Mouse (Mus musculus) MEL (cell line): ENCODE results near the gene Cacnb3. TPM values are rescaled to one million over a fixed set of nuclear protein-coding genes. Genes with fewer than 3 reads are reported as not detected.

Experiments
- DNase-seq: peaks from one replicate; pipeline ENCODE4 v3.0.0; 2011; ENCODE audit warnings: low read depth, low spot score
- H3K27ac ChIP-seq: 2 replicates; pipeline ENCODE4 v1.5.1; 2012; ENCODE audit warnings: low read depth, mild to moderate bottlenecking, control low read depth, low read length, moderate library complexity; ENCODE audit not compliant: control insufficient read depth
- H3K27me3 ChIP-seq, 2 experiments: fragments of 150-350 bp in 1 of 2; sonication (generic) in 1 of 2; 2 replicates each; pipeline ENCODE4 v1.6.1; 2012; ENCODE audit warnings: low read length in 2 of 2, mild to moderate bottlenecking in 2 of 2, improper control_type of control experiment in 1 of 2, moderate library complexity in 1 of 2; ENCODE audit not compliant: insufficient read depth in 2 of 2, control insufficient read depth in 1 of 2
- H3K36me3 ChIP-seq, 2 experiments: 2 replicates each; pipeline ENCODE4 v1.6.1; 2012 to 2014; ENCODE audit warnings: low read length in 2 of 2, improper control_type of control experiment in 1 of 2, inconsistent platforms in 1 of 2, mild to moderate bottlenecking in 1 of 2; ENCODE audit not compliant: insufficient read depth in 2 of 2, control insufficient read depth in 1 of 2
- H3K4me1 ChIP-seq, 2 experiments: fragments of 150-350 bp in 1 of 2; sonication (generic) in 1 of 2; 2 replicates each; pipeline ENCODE4 v1.6.1; 2012; ENCODE audit warnings: low read length in 2 of 2, improper control_type of control experiment in 1 of 2, mild to moderate bottlenecking in 1 of 2; ENCODE audit not compliant: insufficient read depth in 2 of 2, control insufficient read depth in 1 of 2
- H3K4me3 ChIP-seq, 2 experiments: fragments of 150-350 bp in 1 of 2; sonication (generic) in 1 of 2; 2 replicates each; pipeline ENCODE4 v1.5.1; 2012; ENCODE audit warnings: low read depth in 2 of 2, low read length in 2 of 2, mild to moderate bottlenecking in 2 of 2, moderate library complexity in 2 of 2, control low read depth in 1 of 2, improper control_type of control experiment in 1 of 2; ENCODE audit not compliant: control insufficient read depth in 1 of 2, insufficient read depth in 1 of 2
- H3K79me2 ChIP-seq: 2 replicates; pipeline ENCODE4 v1.6.1; 2012; ENCODE audit warnings: mild to moderate bottlenecking, low read length, moderate library complexity; ENCODE audit not compliant: control insufficient read depth, poor library complexity, insufficient read depth
- H3K9ac ChIP-seq: 2 replicates; pipeline ENCODE4 v1.6.1; 2012; ENCODE audit warnings: low read depth, mild to moderate bottlenecking, control low read depth, low read length, moderate library complexity; ENCODE audit not compliant: control insufficient read depth, poor library complexity, severe bottlenecking
- H3K9me3 ChIP-seq: fragments of 150-350 bp; sonication (generic); replicated peaks from 2 replicates; pipeline ENCODE4 v1.6.1; 2012; ENCODE audit warnings: mild to moderate bottlenecking, low read length, improper control_type of control experiment, moderate library complexity; ENCODE audit not compliant: insufficient read depth
- BHLHE40 ChIP-seq: IDR thresholded peaks from 2 replicates; pipeline ENCODE4 v1.6.1; 2012; ENCODE audit warnings: low read depth, mild to moderate bottlenecking, inconsistent platforms, low read length, improper control_type of control experiment, borderline replicate concordance
- CHD1 ChIP-seq: IDR thresholded peaks from 2 replicates; pipeline ENCODE4 v1.6.1; 2012; ENCODE audit warnings: low read depth, mild to moderate bottlenecking, inconsistent platforms, low read length, improper control_type of control experiment
- CTCF ChIP-seq, 3 experiments: IDR thresholded peaks in 2 of 3; conservative IDR thresholded peaks in 1 of 3; 2 replicates each; pipeline ENCODE4 v1.5.1; 2011 to 2012; ENCODE audit warnings: low read length in 3 of 3, low read depth in 2 of 3, mild to moderate bottlenecking in 2 of 3, improper control_type of control experiment in 1 of 3, inconsistent platforms in 1 of 3, mixed read lengths in 1 of 3, moderate library complexity in 1 of 3; ENCODE audit not compliant: control insufficient read depth in 1 of 3, insufficient read depth in 1 of 3, poor library complexity in 1 of 3, severe bottlenecking in 1 of 3
- E2F4 ChIP-seq: IDR thresholded peaks from 2 replicates; pipeline ENCODE4 v1.6.1; 2011; ENCODE audit warnings: low read depth, low read length, improper control_type of control experiment, borderline replicate concordance
- ELF1 ChIP-seq: IDR thresholded peaks from 2 replicates; pipeline ENCODE4 v1.6.1; 2014; ENCODE audit warnings: low read depth, mild to moderate bottlenecking, inconsistent platforms, low read length, improper control_type of control experiment, moderate library complexity
- ETS1 ChIP-seq: IDR thresholded peaks from 2 replicates; pipeline ENCODE4 v1.6.1; 2012; ENCODE audit warnings: low read depth, mild to moderate bottlenecking, inconsistent platforms, low read length, improper control_type of control experiment, moderate library complexity
- GABPA ChIP-seq: IDR thresholded peaks from 2 replicates; pipeline ENCODE4 v1.6.1; 2012; ENCODE audit warnings: low read depth, mild to moderate bottlenecking, inconsistent platforms, low read length, improper control_type of control experiment, moderate library complexity
- GATA1 ChIP-seq: IDR thresholded peaks from 2 replicates; pipeline ENCODE4 v1.6.1; 2011; ENCODE audit warnings: low read depth, low read length, improper control_type of control experiment
- HCFC1 ChIP-seq: IDR thresholded peaks from 2 replicates; pipeline ENCODE4 v1.6.1; 2012; ENCODE audit warnings: low read depth, mild to moderate bottlenecking, inconsistent platforms, low read length, improper control_type of control experiment, moderate library complexity
- JUND ChIP-seq: IDR thresholded peaks from 2 replicates; pipeline ENCODE4 v1.6.1; 2011; ENCODE audit warnings: low read depth, mild to moderate bottlenecking, improper control_type of control experiment, low read length
- KAT2A ChIP-seq: conservative IDR thresholded peaks from 2 replicates; pipeline ENCODE4 v1.6.1; 2012; ENCODE audit warnings: low read depth, low read length, improper control_type of control experiment, inconsistent platforms
- MAFK ChIP-seq: IDR thresholded peaks from 2 replicates; pipeline ENCODE4 v1.6.1; 2011; ENCODE audit warnings: low read depth, mild to moderate bottlenecking, low read length, improper control_type of control experiment, borderline replicate concordance
- MAX ChIP-seq: IDR thresholded peaks from 2 replicates; pipeline ENCODE4 v1.6.1; 2011; ENCODE audit warnings: low read length, improper control_type of control experiment
- MAZ ChIP-seq: IDR thresholded peaks from 2 replicates; pipeline ENCODE4 v1.6.1; 2012; ENCODE audit warnings: low read depth, mild to moderate bottlenecking, inconsistent platforms, low read length, improper control_type of control experiment
- MEF2A ChIP-seq: IDR thresholded peaks from 2 replicates; pipeline ENCODE4 v1.6.1; 2014; ENCODE audit warnings: low read depth, mild to moderate bottlenecking, inconsistent platforms, low read length, improper control_type of control experiment; ENCODE audit not compliant: poor library complexity, insufficient replicate concordance, severe bottlenecking; ENCODE audit errors: extremely low read depth
- MXI1 ChIP-seq: IDR thresholded peaks from 2 replicates; pipeline ENCODE4 v1.6.1; 2011; ENCODE audit warnings: mild to moderate bottlenecking, low read depth, low read length, improper control_type of control experiment
- MYB ChIP-seq: IDR thresholded peaks from 2 replicates; pipeline ENCODE4 v1.6.1; 2011; ENCODE audit warnings: mild to moderate bottlenecking, low read depth, low read length, improper control_type of control experiment
- MYC ChIP-seq: IDR thresholded peaks from 2 replicates; pipeline ENCODE4 v1.6.1; 2011; ENCODE audit warnings: low read depth, mild to moderate bottlenecking, low read length, improper control_type of control experiment, moderate library complexity
- NELFE ChIP-seq: IDR thresholded peaks from 2 replicates; pipeline ENCODE4 v1.6.1; 2011; ENCODE audit warnings: low read depth, low read length, improper control_type of control experiment
- NRF1 ChIP-seq: IDR thresholded peaks from 2 replicates; pipeline ENCODE4 v1.6.1; 2014; ENCODE audit warnings: low read depth, mild to moderate bottlenecking, inconsistent platforms, low read length, improper control_type of control experiment, moderate library complexity; ENCODE audit not compliant: poor library complexity, insufficient read depth, severe bottlenecking
- POLR2A ChIP-seq, 2 experiments: IDR thresholded peaks; 2 replicates each; pipeline ENCODE4 v1.6.1; 2011 to 2012; ENCODE audit warnings: low read length in 2 of 2, mild to moderate bottlenecking in 2 of 2, control low read depth in 1 of 2, improper control_type of control experiment in 1 of 2, low read depth in 1 of 2, moderate library complexity in 1 of 2; ENCODE audit not compliant: control insufficient read depth in 1 of 2, insufficient read depth in 1 of 2, poor library complexity in 1 of 2
- POLR2AphosphoS2 ChIP-seq: IDR thresholded peaks from 2 replicates; pipeline ENCODE4 v1.6.1; 2011; ENCODE audit warnings: low read length, improper control_type of control experiment
- POLR2AphosphoS5 ChIP-seq: IDR thresholded peaks from 2 replicates; pipeline ENCODE4 v1.6.1; 2012; ENCODE audit warnings: low read depth, borderline replicate concordance, mild to moderate bottlenecking, inconsistent platforms, low read length, moderate library complexity, mixed read lengths
- RAD21 ChIP-seq: IDR thresholded peaks from 2 replicates; pipeline ENCODE4 v1.6.1; 2011; ENCODE audit warnings: mild to moderate bottlenecking, low read depth, low read length, improper control_type of control experiment
- RCOR1 ChIP-seq: IDR thresholded peaks from 2 replicates; pipeline ENCODE4 v1.6.1; 2012; ENCODE audit warnings: low read depth, mild to moderate bottlenecking, inconsistent platforms, low read length, improper control_type of control experiment
- SIN3A ChIP-seq: IDR thresholded peaks from 2 replicates; pipeline ENCODE4 v1.6.1; 2012; ENCODE audit warnings: low read length, improper control_type of control experiment, inconsistent platforms
- SMC3 ChIP-seq: IDR thresholded peaks from 2 replicates; pipeline ENCODE4 v1.6.1; 2011; ENCODE audit warnings: low read depth, low read length, improper control_type of control experiment
- TAL1 ChIP-seq: IDR thresholded peaks from 2 replicates; pipeline ENCODE4 v1.6.1; 2012; ENCODE audit warnings: mild to moderate bottlenecking, inconsistent platforms, low read length, moderate library complexity, mixed read lengths
- TBP ChIP-seq: IDR thresholded peaks from 2 replicates; pipeline ENCODE4 v1.8.0; 2011; ENCODE audit warnings: low read depth, low read length, improper control_type of control experiment
- UBTF ChIP-seq: IDR thresholded peaks from 2 replicates; pipeline ENCODE4 v1.6.1; 2012; ENCODE audit warnings: low read depth, mild to moderate bottlenecking, inconsistent platforms, low read length, improper control_type of control experiment, moderate library complexity, borderline replicate concordance; ENCODE audit not compliant: insufficient read depth
- USF1 ChIP-seq: IDR thresholded peaks from 2 replicates; pipeline ENCODE4 v1.6.1; 2014; ENCODE audit warnings: low read depth, mild to moderate bottlenecking, inconsistent platforms, low read length, improper control_type of control experiment, moderate library complexity
- ZC3H11A ChIP-seq: IDR thresholded peaks from 2 replicates; pipeline ENCODE4 v1.6.1; 2012; ENCODE audit warnings: low read depth, mild to moderate bottlenecking, inconsistent platforms, low read length, improper control_type of control experiment
- ZKSCAN1 ChIP-seq: IDR thresholded peaks from 2 replicates; pipeline ENCODE4 v1.6.1; 2012; ENCODE audit warnings: low read depth, mild to moderate bottlenecking, inconsistent platforms, low read length, improper control_type of control experiment, moderate library complexity
- ZNF384 ChIP-seq: IDR thresholded peaks from 2 replicates; pipeline ENCODE4 v1.6.1; 2012; ENCODE audit warnings: low read depth, mild to moderate bottlenecking, inconsistent platforms, low read length, improper control_type of control experiment
- polyA plus RNA-seq, 2 experiments: library from polyadenylated mRNA; stranded (reverse) in 1 of 2; unstranded in 1 of 2; fragments of >175 nt in 1 of 2; fragments of >200 nt in 1 of 2; gene quantifications; 2 replicates each; pipeline versions ENCODE4 v1.2.1 to v1.2.4; 2012; ENCODE audit warnings: low replicate concordance in 2 of 2, low read depth in 1 of 2; ENCODE audit not compliant: insufficient read length in 2 of 2, insufficient read depth in 1 of 2, missing spikeins in 1 of 2
- total RNA-seq: library from RNA; depleted of rRNA; stranded (reverse); fragments of 300-350 nt; gene quantifications from 2 replicates; pipeline ENCODE4 v1.2.3, GENCODE M21; 2012

The Cacnb3 gene
- total and polyA plus RNA-seq, 3 experiments = 1.4 to 8.5 TPM; not detected in 1

DNA sequence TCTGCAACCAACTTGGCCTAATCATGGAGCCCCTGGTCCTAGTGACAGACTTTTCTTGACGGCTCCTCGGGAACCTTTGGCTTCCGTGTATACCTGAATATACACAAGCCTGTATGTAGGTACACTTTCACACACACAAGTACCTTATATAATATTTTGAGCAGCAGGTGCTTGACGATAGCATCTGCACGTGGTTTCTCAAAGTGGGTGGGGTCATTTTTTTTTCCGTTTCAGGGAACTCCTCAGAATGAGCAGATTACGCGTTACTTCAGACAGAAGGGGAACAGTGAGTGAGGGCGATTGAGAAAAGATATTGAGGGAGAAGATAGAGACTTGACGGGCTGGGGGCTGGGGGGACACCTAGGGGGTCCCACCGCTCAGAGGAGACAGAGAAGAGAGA, 42.9 kb upstream of the Cacnb3 start (continued):
- TF ChIP-seq RAD21 (no peak), ZKSCAN1 (no peak)

GRCm38 (mm10) chr15:98589640-98590336, 40.9 kb upstream of the Cacnb3 start:
- Histone ChIP-seq H3K9me3 (no peaks in the 10 kb centered on the region), H3K4me3 (no peak overlapping the region), H3K27me3 (no peaks in the 10 kb centered on the region), H3K79me2 (no peaks in the 10 kb centered on the region), H3K4me1 (peaks cover 40 to 51% of the 10 kb centered on the region in 2 experiments), H3K27ac (peak overlapping the region; percentile 51), H3K36me3 (peaks cover 7 to 42% of the 10 kb centered on the region in 2 experiments; a peak in 3 of 4 replicates), H3K9ac (no peak overlapping the region)
- DNase-seq = peak; percentile 71
- TF ChIP-seq NRF1 (no peak), MEF2A (no peak), USF1 (0 out of 2 replicates have a peak, but pooled peaks have one; percentile 23), KAT2A (no peak), POLR2AphosphoS5 (no peak), TBP (no peak), NELFE (no peak), POLR2A (IDR thresholded peaks at IDR 0.05; ENCODE audit: control insufficient read depth in 1 of 2, insufficient read depth in 1 of 2, low read depth in 1 of 2, low read length in 2 of 2, poor library complexity in 1 of 2) (peak in 1 of 2 experiments; percentile 14; a peak in 1 of 4 replicates), ZC3H11A (no peak), POLR2AphosphoS2 (no peak), MAX (peak; percentile 32; the same call in 1 of the 2 replicates), MYB (0 out of 2 replicates have a peak, but pooled peaks have one; percentile 19), BHLHE40 (no peak), UBTF (no peak), TAL1 (peak; percentile 47; the same call in 1 of the 2 replicates), MYC (0 out of 2 replicates have a peak, but pooled peaks have one; percentile 31), GATA1 (peak; percentile 44; the same call in 1 of the 2 replicates), E2F4 (no peak), ZNF384 (peak; percentile 64; the same call in 1 of the 2 replicates), RCOR1 (peak; percentile 73), JUND (no peak), SIN3A (peak; percentile 76), CTCF (IDR thresholded peaks at IDR 0.05 in 2 of 3, conservative IDR thresholded peaks at IDR 0.05 in 1 of 3; ENCODE audit: control insufficient read depth in 1 of 3, insufficient read depth in 1 of 3, low read depth in 2 of 3, low read length in 3 of 3, poor library complexity in 1 of 3, severe bottlenecking in 1 of 3) (no peak), CHD1 (no peak), SMC3 (no peak), ETS1 (peak; percentile 77), MAFK (no peak), GABPA (no peak), RAD21 (no peak), ELF1 (no peak), MXI1 (peak; percentile 76), ZKSCAN1 (no peak), MAZ (peak; percentile 42; the same call in 1 of the 2 replicates), HCFC1 (peak; percentile 36; the same call in 1 of the 2 replicates)
